Mouse (Mus musculus): Measurements from ENCODE around the gene Polg2. TPM values are rescaled to one million over a fixed set of nuclear protein-coding genes. Genes with fewer than 3 reads are reported as not detected.
A peak's percentile ranks its signal among the peaks of the same experiment; 100 is the strongest.

The Polg2 gene
- 3.8 and 4.7 TPM in 2 replicates for polyA plus RNA-seq (2015; fragmentation: Nextera tagmentation; extraction: Ambion mirVana)

GRCm38 (mm10) chr11:106779388-106780088 is at the start of gene Polg2:
Gene Polg2, minus strand, starts transcription at chr11:106779537.
- H3K27ac ChIP-seq (replicated peaks), result peak within 1 kb of the TSS; percentile 93
- peak; percentile 99 for ATAC-seq (ENCODE audit: insufficient read depth)
- WGBS (ENCODE audit: insufficient replicate concordance), result under 1% methylated on average over 30 of the region's 30 CpGs
- peak within 1 kb of the TSS; percentile 79 for H3K4me3 ChIP-seq (replicated peaks)
- no peaks in the 10 kb centered on the region for H3K27me3 ChIP-seq
- H3K4me1 ChIP-seq (replicated peaks), result peaks cover 44% of the 10 kb centered on the region
- H3K4me2 ChIP-seq, result peak within 1 kb of the TSS; percentile 88
- H3K9ac ChIP-seq, result peak within 1 kb of the TSS; percentile 85
- no peaks in the 10 kb centered on the region for H3K9me3 ChIP-seq (replicated peaks)
- peaks cover 72% of the 10 kb centered on the region for H3K36me3 ChIP-seq (replicated peaks)

DNA sequence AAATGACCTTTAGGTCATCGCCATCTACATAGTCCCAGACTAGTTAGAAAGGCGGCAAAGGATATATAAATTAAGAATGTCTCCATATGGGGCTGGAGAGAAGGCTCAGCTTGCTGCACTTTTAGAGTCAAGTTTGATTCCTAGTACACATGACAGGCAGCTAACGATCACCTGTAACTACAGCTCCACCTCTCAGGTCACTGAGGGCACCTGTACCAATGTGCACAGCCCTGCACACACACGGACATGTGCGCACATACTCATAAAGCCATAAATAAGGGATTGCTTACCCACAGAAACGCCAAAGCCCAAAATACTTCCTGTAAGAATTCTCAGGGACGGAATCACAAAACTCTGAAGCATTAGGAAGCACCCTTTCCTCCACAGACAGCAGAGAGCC is 48.7 kb upstream of the Polg2 start:
- Histone ChIP-seq H3K36me3 (replicated peaks) (peaks cover 33% of the 10 kb centered on the region), H3K27me3 (no peaks in the 10 kb centered on the region), H3K4me3 (replicated peaks) (no peak overlapping the region), H3K4me2 (no peak overlapping the region), H3K9ac (no peak overlapping the region), H3K4me1 (replicated peaks) (no peaks in the 10 kb centered on the region), H3K27ac (replicated peaks) (no peak overlapping the region), H3K9me3 (replicated peaks) (no peaks in the 10 kb centered on the region)
- 82% methylated on average over 7 of the region's 7 CpGs for WGBS (ENCODE audit: insufficient replicate concordance)
- ATAC-seq (ENCODE audit: insufficient read depth), result no peak

DNA sequence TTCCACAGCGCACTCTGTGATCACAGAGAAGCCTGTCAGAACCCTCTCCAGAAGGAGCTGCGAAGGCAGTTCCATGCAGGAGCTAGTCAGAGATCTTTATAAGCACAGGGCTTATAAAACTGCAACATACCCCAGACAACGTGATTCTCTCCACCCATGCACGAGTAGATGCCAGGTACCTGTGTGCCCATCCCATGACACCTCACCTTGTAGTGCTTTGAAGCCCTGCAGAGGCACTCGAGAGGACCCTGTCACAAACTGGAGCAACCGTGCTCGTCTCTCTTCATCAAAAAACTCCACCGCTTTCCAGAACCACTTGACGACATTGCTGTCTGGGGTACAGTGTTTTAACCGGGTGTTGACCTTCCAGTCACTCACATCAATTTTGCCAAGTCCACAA is 45.1 kb upstream of the Polg2 start:
- Histone ChIP-seq H3K4me1 (replicated peaks) (0 out of 2 replicates have a peak, but pooled peaks cover 2% of the 10 kb centered on the region), H3K27me3 (no peaks in the 10 kb centered on the region), H3K4me2 (no peak overlapping the region), H3K27ac (replicated peaks) (no peak overlapping the region), H3K4me3 (replicated peaks) (no peak overlapping the region), H3K9me3 (replicated peaks) (no peaks in the 10 kb centered on the region), H3K36me3 (replicated peaks) (peaks cover 43% of the 10 kb centered on the region), H3K9ac (no peak overlapping the region)
- ATAC-seq (ENCODE audit: insufficient read depth), result no peak
- WGBS (ENCODE audit: insufficient replicate concordance), result 83% methylated on average over 10 of the region's 10 CpGs

DNA sequence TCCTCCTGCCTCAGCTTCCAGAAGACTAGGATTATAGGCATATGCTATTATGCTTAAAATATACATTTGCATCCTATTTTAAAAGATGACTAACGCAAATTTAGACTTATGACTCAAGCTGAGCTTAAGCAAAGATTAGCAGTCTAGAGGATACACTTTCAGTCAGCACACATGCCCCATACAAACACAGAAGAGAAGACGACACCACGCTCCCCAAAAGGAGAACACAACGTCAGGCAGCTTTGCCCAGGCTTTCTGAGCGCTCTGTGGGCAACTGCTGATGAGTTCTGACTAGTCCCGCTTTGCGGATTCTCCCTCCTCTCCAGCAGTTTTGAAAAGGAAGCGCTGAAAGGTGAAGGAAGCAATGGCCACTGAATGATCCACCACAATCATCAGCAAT is 44.4 kb upstream of the Polg2 start:
- H3K9ac ChIP-seq, result no peak overlapping the region
- ATAC-seq (ENCODE audit: insufficient read depth), result no peak
- 0 out of 2 replicates have a peak, but pooled peaks cover 2% of the 10 kb centered on the region for H3K4me1 ChIP-seq (replicated peaks)
- H3K36me3 ChIP-seq (replicated peaks), result peaks cover 50% of the 10 kb centered on the region
- no peak overlapping the region for H3K4me2 ChIP-seq
- H3K9me3 ChIP-seq (replicated peaks), result no peaks in the 10 kb centered on the region
- no peak overlapping the region for H3K27ac ChIP-seq (replicated peaks)
- no peak overlapping the region for H3K4me3 ChIP-seq (replicated peaks)
- H3K27me3 ChIP-seq, result no peaks in the 10 kb centered on the region
- 82% methylated on average over 8 of the region's 8 CpGs for WGBS (ENCODE audit: insufficient replicate concordance)

GRCm38 (mm10) chr11:106822911-106823310 is 43.6 kb upstream of the Polg2 start:
- 82% methylated on average over 5 of the region's 5 CpGs for WGBS (ENCODE audit: insufficient replicate concordance)
- no peak overlapping the region for H3K9ac ChIP-seq
- peaks cover 2% of the 10 kb centered on the region; the same call in 1 of the 2 replicates for H3K4me1 ChIP-seq (replicated peaks)
- no peaks in the 10 kb centered on the region for H3K9me3 ChIP-seq (replicated peaks)
- H3K36me3 ChIP-seq (replicated peaks), result peaks cover 53% of the 10 kb centered on the region
- H3K4me3 ChIP-seq (replicated peaks), result no peak overlapping the region
- H3K4me2 ChIP-seq, result no peak overlapping the region
- H3K27me3 ChIP-seq, result no peaks in the 10 kb centered on the region
- no peak for ATAC-seq (ENCODE audit: insufficient read depth)
- H3K27ac ChIP-seq (replicated peaks), result no peak overlapping the region

GRCm38 (mm10) chr11:106822491-106822890 is 43.2 kb upstream of the Polg2 start:
- no peak for ATAC-seq (ENCODE audit: insufficient read depth)
- Histone ChIP-seq H3K4me2 (no peak overlapping the region), H3K36me3 (replicated peaks) (peaks cover 53% of the 10 kb centered on the region), H3K4me3 (replicated peaks) (no peak overlapping the region), H3K27me3 (no peaks in the 10 kb centered on the region), H3K27ac (replicated peaks) (no peak overlapping the region), H3K9me3 (replicated peaks) (no peaks in the 10 kb centered on the region), H3K4me1 (replicated peaks) (peaks cover 2% of the 10 kb centered on the region; the same call in 1 of the 2 replicates), H3K9ac (no peak overlapping the region)
- 81% methylated on average over 8 of the region's 8 CpGs for WGBS (ENCODE audit: insufficient replicate concordance)

DNA sequence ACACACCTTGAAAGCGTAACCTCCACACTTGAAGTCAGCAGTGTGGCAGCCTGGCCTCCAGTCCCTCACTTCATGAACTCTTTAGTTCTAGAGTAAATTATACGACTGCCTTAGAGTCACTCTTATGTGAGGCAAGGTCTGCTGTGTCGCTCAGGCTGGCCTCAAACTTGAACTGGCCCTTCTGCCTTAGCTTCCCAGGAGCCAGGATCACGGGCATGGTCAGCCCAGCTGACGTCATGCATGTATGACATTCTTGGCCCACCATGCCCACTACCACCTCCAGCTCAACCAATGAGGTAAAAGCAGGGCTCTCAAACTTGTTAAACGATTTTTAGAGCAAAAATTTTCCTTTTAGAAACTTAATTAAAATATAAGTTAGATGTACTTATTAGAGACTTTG is 42.1 kb upstream of the Polg2 start:
- no peak overlapping the region for H3K4me3 ChIP-seq (replicated peaks)

DNA sequence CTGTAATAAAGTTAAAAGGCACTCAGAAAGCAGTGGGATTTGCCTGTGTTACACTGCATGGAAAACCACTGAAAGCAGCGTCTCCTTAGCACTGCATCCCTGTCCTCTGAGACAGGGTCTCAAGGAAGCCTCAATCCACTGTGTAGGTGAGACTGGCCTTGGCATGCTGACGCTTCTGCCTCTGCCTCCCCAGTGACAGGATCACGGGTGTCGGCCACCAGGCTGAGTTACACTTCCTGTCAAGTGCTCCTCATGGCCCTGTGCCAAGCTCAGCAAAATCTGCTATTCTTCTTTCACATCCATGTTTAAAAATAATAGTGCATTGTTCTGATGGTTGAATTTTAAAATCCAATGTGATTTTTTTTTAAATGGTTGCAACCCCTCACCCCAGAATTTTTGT is 41.6 kb upstream of the Polg2 start:
- H3K4me2 ChIP-seq, result no peak overlapping the region
- 51% methylated on average over 4 of the region's 4 CpGs for WGBS (ENCODE audit: insufficient replicate concordance)
- H3K4me3 ChIP-seq (replicated peaks), result no peak overlapping the region
- no peak overlapping the region for H3K27ac ChIP-seq (replicated peaks)
- H3K36me3 ChIP-seq (replicated peaks), result peaks cover 65% of the 10 kb centered on the region
- no peaks in the 10 kb centered on the region for H3K27me3 ChIP-seq
- H3K4me1 ChIP-seq (replicated peaks), result peaks cover 2% of the 10 kb centered on the region; the same call in 1 of the 2 replicates
- H3K9me3 ChIP-seq (replicated peaks), result no peaks in the 10 kb centered on the region
- H3K9ac ChIP-seq, result no peak overlapping the region
- no peak for ATAC-seq (ENCODE audit: insufficient read depth)

More for the DNA sequence above, 42.1 kb upstream of the Polg2 start:
- 83% methylated on average over 6 of the region's 6 CpGs for WGBS (ENCODE audit: insufficient replicate concordance)
- Histone ChIP-seq H3K4me1 (replicated peaks) (peaks cover 2% of the 10 kb centered on the region; the same call in 1 of the 2 replicates), H3K36me3 (replicated peaks) (peaks cover 61% of the 10 kb centered on the region), H3K4me2 (no peak overlapping the region), H3K27ac (replicated peaks) (no peak overlapping the region), H3K27me3 (no peaks in the 10 kb centered on the region), H3K9me3 (replicated peaks) (no peaks in the 10 kb centered on the region), H3K9ac (no peak overlapping the region)
- ATAC-seq (ENCODE audit: insufficient read depth), result no peak

DNA sequence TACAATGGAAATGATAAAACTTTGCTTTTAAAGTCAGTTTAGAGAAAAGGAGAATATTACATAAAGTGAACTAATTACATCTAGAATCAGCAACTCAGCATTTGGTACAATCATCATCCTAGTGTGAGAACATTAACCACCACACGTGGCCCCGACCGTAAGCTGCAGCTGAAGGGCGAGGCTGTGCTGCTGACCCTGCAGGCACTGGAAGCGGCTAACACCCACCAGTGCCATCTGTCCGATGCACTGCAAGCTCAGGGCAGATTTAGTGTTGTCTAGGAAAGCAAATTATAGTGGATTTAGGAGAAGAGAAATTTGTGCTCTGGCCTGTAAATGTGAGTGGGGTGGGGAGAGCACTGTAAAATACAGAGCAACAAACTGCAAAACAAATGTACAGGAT is 40.9 kb upstream of the Polg2 start:
- peaks cover 72% of the 10 kb centered on the region for H3K36me3 ChIP-seq (replicated peaks)
- 75% methylated on average over 6 of the region's 6 CpGs for WGBS (ENCODE audit: insufficient replicate concordance)
- H3K4me2 ChIP-seq, result no peak overlapping the region

GRCm38 (mm10) chr11:106819595-106819994 is 40.3 kb upstream of the Polg2 start:
- no peak overlapping the region for H3K4me3 ChIP-seq (replicated peaks)
- peaks cover 79% of the 10 kb centered on the region for H3K36me3 ChIP-seq (replicated peaks)
- no peak overlapping the region for H3K4me2 ChIP-seq
- no peaks in the 10 kb centered on the region for H3K27me3 ChIP-seq
- no peaks in the 10 kb centered on the region for H3K9me3 ChIP-seq (replicated peaks)
- H3K9ac ChIP-seq, result no peak overlapping the region
- H3K4me1 ChIP-seq (replicated peaks), result peaks cover 5% of the 10 kb centered on the region; the same call in 1 of the 2 replicates
- no peak overlapping the region for H3K27ac ChIP-seq (replicated peaks)
- no peak for ATAC-seq (ENCODE audit: insufficient read depth)
- WGBS (ENCODE audit: insufficient replicate concordance), result 68% methylated on average over 9 of the region's 9 CpGs

More for the DNA sequence above, 40.9 kb upstream of the Polg2 start:
- peaks cover 2% of the 10 kb centered on the region; the same call in 1 of the 2 replicates for H3K4me1 ChIP-seq (replicated peaks)
- H3K27me3 ChIP-seq, result no peaks in the 10 kb centered on the region
- no peak overlapping the region for H3K9ac ChIP-seq
- H3K9me3 ChIP-seq (replicated peaks), result no peaks in the 10 kb centered on the region
- no peak overlapping the region for H3K4me3 ChIP-seq (replicated peaks)
- no peak overlapping the region for H3K27ac ChIP-seq (replicated peaks)
- ATAC-seq (ENCODE audit: insufficient read depth), result no peak

DNA sequence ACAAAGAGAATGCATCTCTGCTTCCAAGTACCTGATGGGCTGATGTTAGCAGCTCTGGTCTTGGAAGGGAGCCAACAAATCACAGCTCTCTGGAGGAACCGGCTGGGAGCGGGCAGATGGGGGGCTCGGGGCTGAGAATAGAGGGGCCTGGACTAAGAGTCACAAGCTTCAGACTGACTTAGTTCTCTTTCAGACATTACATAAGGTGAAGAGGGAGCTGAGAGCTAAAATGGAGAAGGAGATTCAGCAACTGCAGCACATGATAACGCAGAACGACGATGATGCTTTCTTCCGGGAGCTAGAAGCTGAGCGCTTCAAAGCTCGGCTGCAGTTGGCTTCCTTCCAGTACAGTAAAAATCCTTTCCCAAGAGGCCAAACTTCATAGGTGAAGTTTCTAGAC is 39.0 kb upstream of the Polg2 start:
- Histone ChIP-seq H3K27ac (replicated peaks) (no peak overlapping the region), H3K4me1 (replicated peaks) (peaks cover 5% of the 10 kb centered on the region; the same call in 1 of the 2 replicates), H3K9me3 (replicated peaks) (no peaks in the 10 kb centered on the region), H3K4me3 (replicated peaks) (no peak overlapping the region), H3K27me3 (no peaks in the 10 kb centered on the region), H3K4me2 (no peak overlapping the region), H3K36me3 (replicated peaks) (peaks cover 88% of the 10 kb centered on the region), H3K9ac (no peak overlapping the region)
- no peak for ATAC-seq (ENCODE audit: insufficient read depth)
- WGBS (ENCODE audit: insufficient replicate concordance), result 81% methylated on average over 9 of the region's 9 CpGs
